Mouse (Mus musculus) spleen, postnatal 14 days (tissue): ENCODE results near the gene Trp53i13.

Source experiments
- DNase-seq, 2 experiments: peaks; one replicate each; pipeline ENCODE4 v3.0.0; 2021 to 2022; ENCODE audit warnings: low spot score in 2 of 2

Gene Trp53i13

GRCm38 (mm10) chr11:77508068-77509021 is 7.4 kb downstream of the Trp53i13 start:
- peak; percentile 66 to 79 for DNase-seq

GRCm38 (mm10) chr11:77507426-77507825 is 8.4 kb downstream of the Trp53i13 start:
- no peak for DNase-seq

GRCm38 (mm10) chr11:77506941-77507340 is 8.8 kb downstream of the Trp53i13 start:
- no peak for DNase-seq

- no peak for DNase-seq
Observed at GRCm38 (mm10) chr11:77506273-77506672, 9.5 kb downstream of the Trp53i13 start.

DNA sequence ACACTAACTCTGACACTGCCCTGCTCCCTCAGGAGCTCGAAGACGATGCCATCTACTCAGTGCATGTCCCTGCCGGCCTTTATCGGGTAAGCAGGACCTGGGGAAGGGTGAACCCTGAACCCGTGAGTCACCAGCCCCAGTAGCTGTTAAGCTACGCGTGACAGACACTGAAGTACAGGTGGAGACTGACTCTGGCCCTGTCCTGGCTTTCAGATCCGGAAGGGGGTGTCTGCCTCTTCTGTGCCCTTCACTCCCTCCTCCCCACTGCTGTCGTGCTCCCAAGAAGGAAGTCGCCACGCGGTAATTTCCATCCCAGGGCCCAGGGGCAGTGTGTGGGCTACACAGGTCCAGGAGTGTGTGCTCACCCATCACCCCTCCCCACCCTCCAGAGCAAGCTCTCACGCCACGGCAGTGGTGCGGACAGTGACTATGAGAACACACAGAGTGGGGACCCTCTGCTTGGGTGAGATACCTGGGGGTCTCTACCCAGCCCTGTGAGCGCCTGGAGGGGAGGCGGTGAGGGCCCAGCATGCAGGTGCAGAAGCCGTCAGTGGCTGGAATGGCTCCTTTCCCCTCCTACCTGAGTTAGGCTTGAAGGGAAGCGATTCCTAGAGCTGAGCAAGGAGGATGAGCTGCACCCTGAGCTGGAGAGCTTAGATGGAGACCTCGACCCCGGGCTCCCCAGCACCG is 10.3 kb downstream of the Trp53i13 start:
- no peak for DNase-seq

- DNase-seq = no peak
Observed at GRCm38 (mm10) chr11:77504377-77504776, 11.4 kb downstream of the Trp53i13 start.

DNA sequence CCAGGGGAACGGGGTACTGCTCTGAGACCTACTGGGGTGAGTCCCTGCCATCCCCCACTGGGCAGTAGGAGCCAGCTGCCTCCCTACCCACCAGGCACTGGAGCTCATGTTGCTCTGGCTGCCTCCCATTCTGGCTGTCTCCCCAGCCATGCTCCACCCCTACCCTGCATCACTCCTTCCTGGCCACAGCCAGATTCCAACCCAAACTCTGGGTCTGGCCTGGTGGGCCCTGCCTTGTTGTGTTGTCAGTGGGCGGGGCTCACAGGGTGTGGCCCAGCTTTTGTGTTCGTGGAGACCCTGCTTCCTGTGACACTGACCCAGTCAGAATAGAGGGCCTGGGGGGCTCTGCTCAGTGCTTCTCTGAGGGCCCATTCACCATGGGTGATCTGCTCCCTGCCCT is 12.3 kb downstream of the Trp53i13 start:
- no peak for DNase-seq

DNA sequence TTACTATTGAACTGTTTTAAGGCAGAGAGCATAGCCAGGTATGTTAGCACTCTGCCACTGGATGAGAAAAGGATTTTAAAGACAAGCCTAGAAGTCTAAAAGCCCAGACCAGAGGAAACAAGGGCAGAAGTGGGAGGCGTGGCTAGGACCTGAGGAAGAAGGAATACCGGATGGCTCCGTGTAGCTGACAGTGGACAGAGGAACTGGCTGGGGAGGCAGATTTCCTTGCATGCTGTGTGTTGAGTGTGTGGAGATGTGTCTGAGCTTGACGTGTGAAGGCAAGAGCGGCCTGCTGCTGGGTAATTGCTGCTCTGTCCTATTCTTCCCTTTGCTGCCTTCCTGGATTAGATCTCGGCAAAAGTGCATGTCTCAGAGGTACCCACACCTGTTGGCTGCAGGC is 13.3 kb downstream of the Trp53i13 start:
- DNase-seq = no peak

GRCm38 (mm10) chr11:77501971-77502370 is 13.8 kb downstream of the Trp53i13 start:
- DNase-seq = no peak

- peak; percentile 51 to 72 for DNase-seq
Observed at GRCm38 (mm10) chr11:77501392-77501791, 14.4 kb downstream of the Trp53i13 start.

DNA sequence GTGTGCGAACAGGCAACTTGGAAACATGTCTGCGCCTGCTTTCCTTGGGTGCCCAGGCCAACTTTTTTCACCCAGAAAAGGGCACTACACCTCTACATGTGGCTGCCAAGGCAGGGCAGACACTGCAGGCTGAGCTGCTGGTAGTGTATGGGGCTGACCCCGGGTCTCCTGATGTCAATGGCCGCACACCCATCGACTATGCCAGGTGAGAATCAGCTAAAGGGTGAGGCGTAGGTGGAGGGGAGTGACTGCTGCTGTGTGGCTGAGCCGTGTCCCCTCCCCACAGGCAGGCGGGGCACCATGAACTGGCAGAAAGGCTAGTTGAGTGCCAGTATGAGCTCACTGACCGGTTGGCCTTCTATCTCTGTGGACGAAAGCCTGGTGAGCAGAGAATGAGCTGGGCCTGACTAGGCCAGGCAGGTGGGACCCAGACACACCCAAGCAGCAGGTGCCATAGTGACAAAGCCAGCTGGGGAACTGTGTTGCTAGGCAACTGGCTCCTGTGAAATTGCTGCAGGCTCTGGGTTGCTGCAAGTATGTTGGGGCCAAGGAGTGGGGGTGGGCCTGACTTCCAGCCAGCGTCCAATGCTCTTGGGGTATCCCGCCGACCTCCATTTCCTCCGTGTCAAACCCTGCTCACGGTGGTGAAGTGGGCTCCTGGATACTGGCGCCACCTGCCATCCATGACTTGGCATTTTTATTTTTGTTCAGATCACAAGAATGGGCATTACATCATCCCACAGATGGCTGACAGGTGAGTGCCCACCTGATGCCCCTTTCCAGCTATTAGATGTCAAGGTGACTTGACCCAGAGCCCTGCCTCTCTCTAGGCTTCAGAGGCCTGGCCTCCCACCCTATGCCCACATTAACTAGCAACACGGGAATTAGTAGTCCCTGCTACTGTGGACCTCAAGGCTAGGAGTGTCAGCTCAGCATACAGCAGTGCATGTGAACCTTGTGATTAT is 15.1 kb downstream of the Trp53i13 start:
- DNase-seq = no peak

DNA sequence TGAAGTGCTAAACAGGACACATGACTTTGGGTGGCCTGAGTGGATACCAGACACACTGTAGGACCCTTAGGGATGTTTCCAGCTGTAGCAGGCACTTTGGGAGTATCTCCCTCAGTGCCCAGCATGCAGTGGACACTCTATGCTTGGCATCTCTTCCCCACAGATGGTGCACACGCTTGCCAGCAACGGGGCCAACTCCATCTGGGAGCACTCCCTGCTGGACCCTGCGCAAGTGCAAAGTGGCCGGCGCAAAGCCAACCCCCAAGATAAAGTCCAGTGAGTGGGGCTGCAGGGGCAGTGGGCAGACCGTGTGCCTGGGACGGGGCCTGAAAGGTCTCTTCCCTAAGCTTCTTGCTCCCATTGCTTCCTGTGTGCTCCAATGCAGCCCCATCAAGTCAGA is 16.4 kb downstream of the Trp53i13 start:
- no peak for DNase-seq

DNA sequence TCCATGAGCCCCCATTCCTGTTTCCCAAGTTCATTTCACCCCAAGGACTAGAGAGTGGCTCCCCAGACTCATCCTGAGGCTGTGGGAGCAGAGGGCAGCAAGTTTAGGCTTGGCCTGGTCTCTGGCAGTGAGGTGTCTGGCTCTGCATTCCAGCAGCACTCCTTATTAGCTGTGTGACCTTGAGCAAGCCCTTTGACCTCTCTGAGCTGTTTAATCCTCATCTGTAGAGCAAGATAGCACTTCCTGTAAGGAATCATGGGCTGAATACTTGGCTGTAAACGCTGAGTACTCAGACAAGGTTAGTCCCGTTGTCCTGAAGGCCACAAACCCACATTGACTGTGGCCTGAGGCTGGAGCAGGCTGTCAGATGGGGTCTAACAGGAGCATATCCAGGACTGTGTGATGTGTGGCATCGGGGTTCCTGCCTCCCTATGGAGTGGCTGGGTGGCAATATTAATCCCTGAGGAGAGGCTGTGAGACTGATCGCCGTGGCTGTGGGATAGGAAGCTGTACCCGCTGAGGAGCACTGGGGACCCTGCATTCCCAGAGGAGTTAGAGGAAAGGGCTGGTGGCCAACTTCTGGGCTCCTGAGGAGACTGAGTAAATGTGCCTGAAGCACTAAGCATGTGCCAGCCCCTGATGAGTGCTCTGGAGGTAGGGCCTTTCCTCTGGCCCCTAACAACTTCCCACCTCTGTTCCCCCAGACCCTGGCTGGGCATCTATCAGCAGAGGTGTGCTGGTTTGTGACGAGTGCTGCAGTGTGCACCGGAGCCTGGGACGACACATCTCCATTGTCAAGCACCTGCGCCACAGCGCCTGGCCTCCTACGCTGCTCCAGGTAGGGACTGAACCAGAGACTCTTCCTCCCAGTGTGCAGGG is 17.3 kb downstream of the Trp53i13 start:
- DNase-seq = no peak

- DNase-seq = no peak
Observed at GRCm38 (mm10) chr11:77497851-77498250, 17.9 kb downstream of the Trp53i13 start.

GRCm38 (mm10) chr11:77497341-77497756 is 18.4 kb downstream of the Trp53i13 start:
- DNase-seq = peak in 1 of 2 experiments; percentile 52

GRCm38 (mm10) chr11:77495507-77495906 is 20.3 kb downstream of the Trp53i13 start:
- no peak for DNase-seq

DNA sequence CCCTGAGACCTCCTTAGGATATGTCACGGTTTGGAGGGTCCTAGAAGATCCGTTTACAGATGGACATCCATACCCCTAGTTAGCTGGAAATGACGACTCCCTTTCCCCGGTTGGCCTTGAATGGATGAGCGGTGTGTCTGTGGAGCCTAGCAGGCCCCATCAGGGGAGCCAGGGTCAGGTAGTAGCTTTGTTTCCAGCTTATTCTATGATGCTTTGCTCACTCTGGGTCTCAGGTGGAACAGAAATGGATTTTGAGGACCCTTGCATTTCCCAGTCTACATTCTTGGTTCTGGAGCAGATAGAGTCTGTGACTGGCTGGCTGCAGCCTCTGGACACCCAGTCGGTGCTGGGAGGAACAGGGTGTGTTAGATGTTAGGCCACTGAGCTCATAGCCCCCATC is 21.0 kb downstream of the Trp53i13 start:
- DNase-seq = no peak

DNA sequence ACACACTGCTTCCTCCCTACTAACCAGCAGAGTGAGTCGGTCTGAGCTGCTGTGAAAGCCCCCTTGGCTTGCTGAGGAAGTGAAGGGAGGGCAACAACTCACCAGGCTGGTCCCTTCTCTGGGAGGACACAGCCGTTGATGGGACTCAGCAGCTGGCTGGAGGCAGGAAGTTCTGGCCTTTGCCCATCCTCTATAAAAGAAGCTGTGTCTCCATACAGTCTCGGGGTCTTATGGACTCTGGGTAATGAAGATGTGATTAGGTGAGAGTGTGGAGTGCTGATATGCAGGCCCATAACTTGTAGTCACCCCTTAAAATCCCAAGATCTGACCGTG is 21.5 kb downstream of the Trp53i13 start:
- DNase-seq = no peak

GRCm38 (mm10) chr11:77493512-77494343 is 22.1 kb downstream of the Trp53i13 start, which contains the start of gene Git1:
TSS of gene Git1 (plus strand) at chr11:77493562.
- peak in 1 of 2 experiments; percentile 20 for DNase-seq

- peak; percentile 81 to 82 for DNase-seq
Observed at GRCm38 (mm10) chr11:77492911-77493332, 22.9 kb downstream of the Trp53i13 start.
